Mouse (Mus musculus): Measurements from ENCODE around the gene Cttn. TPM values are rescaled to one million over a fixed set of nuclear protein-coding genes. Genes with fewer than 3 reads are reported as not detected.
A peak's percentile ranks its signal among the peaks of the same experiment; 100 is the strongest.

The Cttn gene
- polyA plus RNA-seq, 1 experiment from 2014 or later: 128 TPM

GRCm38 (mm10) chr7:144438811-144439210 is 32.0 kb downstream of the Cttn start:
- H3K4me1 ChIP-seq (ENCODE audit: control insufficient read depth, insufficient read depth, low read length): no peaks in the 10 kb centered on the region
- H3K9ac ChIP-seq (ENCODE audit: low read length): no peak overlapping the region
- ATAC-seq (replicated peaks; ENCODE audit: extremely low read depth, insufficient read depth, low FRiP score): no peak
- WGBS: 98% methylated on average over 7 of the region's 7 CpGs
- no peak overlapping the region for H3K4me3 ChIP-seq (ENCODE audit: low read length)
- H3K27me3 ChIP-seq (ENCODE audit: control insufficient read depth, insufficient read depth, low read length): no peaks in the 10 kb centered on the region
- peaks cover 57% of the 10 kb centered on the region for H3K36me3 ChIP-seq (ENCODE audit: control insufficient read depth, insufficient read depth)
- no peaks in the 10 kb centered on the region for H3K9me3 ChIP-seq (replicated peaks; ENCODE audit: control insufficient read depth, low read length)
- H3K27ac ChIP-seq (ENCODE audit: low read length): no peak overlapping the region
- no peak overlapping the region for H3K4me2 ChIP-seq (ENCODE audit: low read depth, low read length)

GRCm38 (mm10) chr7:144432920-144433319 is 37.9 kb downstream of the Cttn start:
- no peak overlapping the region for H3K27ac ChIP-seq (ENCODE audit: low read length)
- peaks cover 20% of the 10 kb centered on the region for H3K36me3 ChIP-seq (ENCODE audit: control insufficient read depth, insufficient read depth)
- H3K4me2 ChIP-seq (ENCODE audit: low read depth, low read length): no peak overlapping the region
- no peaks in the 10 kb centered on the region for H3K4me1 ChIP-seq (ENCODE audit: control insufficient read depth, insufficient read depth, low read length)
- H3K4me3 ChIP-seq (ENCODE audit: low read length): no peak overlapping the region
- no peak overlapping the region for H3K9ac ChIP-seq (ENCODE audit: low read length)
- H3K9me3 ChIP-seq (replicated peaks; ENCODE audit: control insufficient read depth, low read length): no peaks in the 10 kb centered on the region
- ATAC-seq (replicated peaks; ENCODE audit: extremely low read depth, insufficient read depth, low FRiP score): no peak
- H3K27me3 ChIP-seq (ENCODE audit: control insufficient read depth, insufficient read depth, low read length): no peaks in the 10 kb centered on the region
- 51% methylated on average over 2 of the region's 2 CpGs for WGBS

GRCm38 (mm10) chr7:144427460-144427859 is 43.3 kb downstream of the Cttn start:
- no peaks in the 10 kb centered on the region for H3K4me1 ChIP-seq (ENCODE audit: control insufficient read depth, insufficient read depth, low read length)
- peaks cover 2% of the 10 kb centered on the region; the same call in 1 of the 2 replicates for H3K27me3 ChIP-seq (ENCODE audit: control insufficient read depth, insufficient read depth, low read length)
- no peak overlapping the region for H3K27ac ChIP-seq (ENCODE audit: low read length)
- WGBS: 79% methylated on average over 3 of the region's 3 CpGs
- no peaks in the 10 kb centered on the region for H3K36me3 ChIP-seq (ENCODE audit: control insufficient read depth, insufficient read depth)
- no peak for ATAC-seq (replicated peaks; ENCODE audit: extremely low read depth, insufficient read depth, low FRiP score)
- no peak overlapping the region for H3K4me3 ChIP-seq (ENCODE audit: low read length)
- no peak overlapping the region for H3K4me2 ChIP-seq (ENCODE audit: low read depth, low read length)
- no peaks in the 10 kb centered on the region for H3K9me3 ChIP-seq (replicated peaks; ENCODE audit: control insufficient read depth, low read length)
- H3K9ac ChIP-seq (ENCODE audit: low read length): no peak overlapping the region

GRCm38 (mm10) chr7:144426594-144426993 is 44.2 kb downstream of the Cttn start:
- Histone ChIP-seq H3K36me3 (ENCODE audit: control insufficient read depth, insufficient read depth) (no peaks in the 10 kb centered on the region), H3K27me3 (ENCODE audit: control insufficient read depth, insufficient read depth, low read length) (peaks cover 2% of the 10 kb centered on the region; the same call in 1 of the 2 replicates), H3K9me3 (replicated peaks; ENCODE audit: control insufficient read depth, low read length) (no peaks in the 10 kb centered on the region), H3K4me1 (ENCODE audit: control insufficient read depth, insufficient read depth, low read length) (no peaks in the 10 kb centered on the region), H3K27ac (ENCODE audit: low read length) (no peak overlapping the region), H3K4me2 (ENCODE audit: low read depth, low read length) (no peak overlapping the region), H3K4me3 (ENCODE audit: low read length) (no peak overlapping the region), H3K9ac (ENCODE audit: low read length) (no peak overlapping the region)
- no peak for ATAC-seq (replicated peaks; ENCODE audit: extremely low read depth, insufficient read depth, low FRiP score)
- WGBS: 84% methylated on average over 3 of the region's 3 CpGs

- no peaks in the 10 kb centered on the region for H3K36me3 ChIP-seq (ENCODE audit: control insufficient read depth, insufficient read depth)
- H3K4me3 ChIP-seq (ENCODE audit: low read length): no peak overlapping the region
- H3K4me1 ChIP-seq (ENCODE audit: control insufficient read depth, insufficient read depth, low read length): no peaks in the 10 kb centered on the region
- WGBS: 13% methylated on average over 8 of the region's 8 CpGs
- no peak overlapping the region for H3K9ac ChIP-seq (ENCODE audit: low read length)
- no peaks in the 10 kb centered on the region for H3K9me3 ChIP-seq (replicated peaks; ENCODE audit: control insufficient read depth, low read length)
- H3K4me2 ChIP-seq (ENCODE audit: low read depth, low read length): no peak overlapping the region
- ATAC-seq (replicated peaks; ENCODE audit: extremely low read depth, insufficient read depth, low FRiP score): no peak
- peaks cover 2% of the 10 kb centered on the region; the same call in 1 of the 2 replicates for H3K27me3 ChIP-seq (ENCODE audit: control insufficient read depth, insufficient read depth, low read length)
- no peak overlapping the region for H3K27ac ChIP-seq (ENCODE audit: low read length)
Measured at GRCm38 (mm10) chr7:144425953-144426352, 44.9 kb downstream of the Cttn start.

GRCm38 (mm10) chr7:144421478-144421877 is 49.3 kb downstream of the Cttn start:
- no peak for ATAC-seq (replicated peaks; ENCODE audit: extremely low read depth, insufficient read depth, low FRiP score)
- Histone ChIP-seq H3K27ac (ENCODE audit: low read length) (no peak overlapping the region), H3K9me3 (replicated peaks; ENCODE audit: control insufficient read depth, low read length) (no peaks in the 10 kb centered on the region), H3K4me1 (ENCODE audit: control insufficient read depth, insufficient read depth, low read length) (peaks cover 2% of the 10 kb centered on the region; the same call in 1 of the 2 replicates), H3K36me3 (ENCODE audit: control insufficient read depth, insufficient read depth) (no peaks in the 10 kb centered on the region), H3K9ac (ENCODE audit: low read length) (no peak overlapping the region), H3K4me3 (ENCODE audit: low read length) (no peak overlapping the region), H3K27me3 (ENCODE audit: control insufficient read depth, insufficient read depth, low read length) (no peaks in the 10 kb centered on the region; the same call in 1 of the 2 replicates), H3K4me2 (ENCODE audit: low read depth, low read length) (no peak overlapping the region)
- WGBS: 69% methylated on average over 6 of the region's 6 CpGs

GRCm38 (mm10) chr7:144420552-144420951 is 50.3 kb downstream of the Cttn start:
- Histone ChIP-seq H3K4me2 (ENCODE audit: low read depth, low read length) (no peak overlapping the region), H3K27ac (ENCODE audit: low read length) (no peak overlapping the region), H3K4me3 (ENCODE audit: low read length) (no peak overlapping the region), H3K36me3 (ENCODE audit: control insufficient read depth, insufficient read depth) (no peaks in the 10 kb centered on the region), H3K9ac (ENCODE audit: low read length) (no peak overlapping the region), H3K9me3 (replicated peaks; ENCODE audit: control insufficient read depth, low read length) (no peaks in the 10 kb centered on the region), H3K27me3 (ENCODE audit: control insufficient read depth, insufficient read depth, low read length) (no peaks in the 10 kb centered on the region), H3K4me1 (ENCODE audit: control insufficient read depth, insufficient read depth, low read length) (peaks cover 2% of the 10 kb centered on the region; the same call in 1 of the 2 replicates)
- WGBS: 26% methylated on average over 16 of the region's 16 CpGs
- ATAC-seq (replicated peaks; ENCODE audit: extremely low read depth, insufficient read depth, low FRiP score): no peak

- peaks cover 3% of the 10 kb centered on the region; the same call in 1 of the 2 replicates for H3K27me3 ChIP-seq (ENCODE audit: control insufficient read depth, insufficient read depth, low read length)
- ATAC-seq (replicated peaks; ENCODE audit: extremely low read depth, insufficient read depth, low FRiP score): no peak; the same call in 1 of the 2 replicates
- peaks cover 2% of the 10 kb centered on the region; the same call in 1 of the 2 replicates for H3K4me1 ChIP-seq (ENCODE audit: control insufficient read depth, insufficient read depth, low read length)
- H3K36me3 ChIP-seq (ENCODE audit: control insufficient read depth, insufficient read depth): no peaks in the 10 kb centered on the region
- no peak overlapping the region for H3K4me3 ChIP-seq (ENCODE audit: low read length)
- 33% methylated on average over 16 of the region's 16 CpGs for WGBS
- no peak overlapping the region for H3K9ac ChIP-seq (ENCODE audit: low read length)
- H3K9me3 ChIP-seq (replicated peaks; ENCODE audit: control insufficient read depth, low read length): no peaks in the 10 kb centered on the region
- no peak overlapping the region for H3K27ac ChIP-seq (ENCODE audit: low read length)
- peak overlapping the region; percentile 21; the same call in 1 of the 2 replicates for H3K4me2 ChIP-seq (ENCODE audit: low read depth, low read length)
Measured at GRCm38 (mm10) chr7:144417644-144418343, 53.0 kb downstream of the Cttn start.

- ATAC-seq (replicated peaks; ENCODE audit: extremely low read depth, insufficient read depth, low FRiP score): no peak
Measured at GRCm38 (mm10) chr7:144417234-144417633, 53.6 kb downstream of the Cttn start.

More at GRCm38 (mm10) chr7:144417234-144417633, 53.6 kb downstream of the Cttn start:
- Histone ChIP-seq H3K4me2 (ENCODE audit: low read depth, low read length) (no peak overlapping the region), H3K27ac (ENCODE audit: low read length) (no peak overlapping the region), H3K9me3 (replicated peaks; ENCODE audit: control insufficient read depth, low read length) (no peaks in the 10 kb centered on the region), H3K36me3 (ENCODE audit: control insufficient read depth, insufficient read depth) (no peaks in the 10 kb centered on the region), H3K9ac (ENCODE audit: low read length) (no peak overlapping the region), H3K27me3 (ENCODE audit: control insufficient read depth, insufficient read depth, low read length) (peaks cover 3% of the 10 kb centered on the region; the same call in 1 of the 2 replicates), H3K4me1 (ENCODE audit: control insufficient read depth, insufficient read depth, low read length) (peaks cover 2% of the 10 kb centered on the region; the same call in 1 of the 2 replicates), H3K4me3 (ENCODE audit: low read length) (no peak overlapping the region)
- WGBS: 60% methylated on average over 2 of the region's 2 CpGs

Measured in heart, embryonic 16.5 days (tissue).